Mouse (Mus musculus) monocyte, adult 2 months (primary cell): ENCODE measurements around the gene Gm49353.

Source experiments
- DNase-seq, 2 experiments: peaks; one replicate each; pipeline ENCODE4 v3.0.0; 2022; ENCODE audit warnings: low spot score in 2 of 2, low read depth in 1 of 2

Gm49353 gene

GRCm38 (mm10) chr10:29198642-29199041, at the start of gene Gm49353:
TSS of gene Gm49353 (plus strand) at chr10:29198954.
- no peak for DNase-seq

GRCm38 (mm10) chr10:29155304-29155703, 43.5 kb upstream of the Gm49353 start:
- no peak for DNase-seq

GRCm38 (mm10) chr10:29161664-29162063, 37.1 kb upstream of the Gm49353 start:
- DNase-seq = no peak

- no peak for DNase-seq
These were observed 25.0 kb upstream of the Gm49353 start for GRCm38 (mm10) chr10:29173778-29174177.

- no peak for DNase-seq
These were observed 23.1 kb upstream of the Gm49353 start for GRCm38 (mm10) chr10:29175656-29176055.

GRCm38 (mm10) chr10:29176881-29177280, 21.9 kb upstream of the Gm49353 start:
- no peak for DNase-seq

GRCm38 (mm10) chr10:29178003-29178402, 20.8 kb upstream of the Gm49353 start:
- DNase-seq = no peak

GRCm38 (mm10) chr10:29180210-29180609, 18.5 kb upstream of the Gm49353 start:
- DNase-seq = no peak

- DNase-seq = no peak
These were observed 17.7 kb upstream of the Gm49353 start for GRCm38 (mm10) chr10:29181046-29181445.

GRCm38 (mm10) chr10:29193769-29194168, 5.0 kb upstream of the Gm49353 start:
- DNase-seq = no peak

GRCm38 (mm10) chr10:29196811-29197210, 1.9 kb upstream of the Gm49353 start:
- no peak for DNase-seq

- DNase-seq = no peak
These were observed 1.1 kb downstream of the Gm49353 start for GRCm38 (mm10) chr10:29199835-29200234.

- DNase-seq = no peak
These were observed 1.9 kb downstream of the Gm49353 start for GRCm38 (mm10) chr10:29200609-29201008.

- DNase-seq = no peak
These were observed 8.0 kb downstream of the Gm49353 start for GRCm38 (mm10) chr10:29206730-29207129.

GRCm38 (mm10) chr10:29208735-29209134, 10.0 kb downstream of the Gm49353 start:
- DNase-seq = no peak

GRCm38 (mm10) chr10:29211453-29211852, 12.7 kb downstream of the Gm49353 start, which contains the start of gene 9330159F19Rik:
TSS of gene 9330159F19Rik (plus strand) at chr10:29211606.
- DNase-seq = no peak

- no peak for DNase-seq
These were observed 14.9 kb downstream of the Gm49353 start for GRCm38 (mm10) chr10:29213534-29214100.

- no peak for DNase-seq
These were observed 18.2 kb downstream of the Gm49353 start for GRCm38 (mm10) chr10:29216957-29217356.

GRCm38 (mm10) chr10:29217451-29217850, 18.7 kb downstream of the Gm49353 start:
- DNase-seq = no peak

GRCm38 (mm10) chr10:29225329-29225728, 26.6 kb downstream of the Gm49353 start:
- no peak for DNase-seq

GRCm38 (mm10) chr10:29231208-29231607, 32.5 kb downstream of the Gm49353 start:
- no peak for DNase-seq
